Mouse (Mus musculus) forebrain, embryonic 15.5 days (tissue): ENCODE measurements around the gene Clcn6. TPM values are rescaled to one million over a fixed set of nuclear protein-coding genes. Genes with fewer than 3 reads are reported as not detected.
A peak's percentile ranks its signal among the peaks of the same experiment; 100 is the strongest.

ENCODE experiments used
- ATAC-seq: fragments of 200-750 bp; cut with Nextera tagmentation; replicated peaks from 2 replicates; pipeline ENCODE4 v1.8.0; 2017; ENCODE audit warnings: mild to moderate bottlenecking, moderate TSS enrichment, moderate library complexity
- H3K27ac ChIP-seq: fragments of 300-500 bp; sonication (generic); replicated peaks from 2 replicates; pipeline ENCODE4 v1.5.1; 2015; ENCODE audit warnings: mild to moderate bottlenecking, inconsistent platforms
- H3K27me3 ChIP-seq: fragments of 300-500 bp; sonication (generic); 2 replicates; pipeline ENCODE4 v1.6.1; 2015; ENCODE audit warnings: inconsistent platforms
- H3K36me3 ChIP-seq: fragments of 300-500 bp; sonication (generic); 2 replicates; pipeline ENCODE4 v1.6.1; 2015; ENCODE audit warnings: mild to moderate bottlenecking, inconsistent platforms
- H3K4me1 ChIP-seq: fragments of 300-500 bp; sonication (generic); 2 replicates; pipeline ENCODE4 v1.6.1; 2015; ENCODE audit warnings: inconsistent platforms
- H3K4me2 ChIP-seq: fragments of 300-500 bp; sonication (generic); replicated peaks from 2 replicates; pipeline ENCODE4 v1.6.1; 2015; ENCODE audit warnings: mild to moderate bottlenecking, inconsistent platforms
- H3K4me3 ChIP-seq: fragments of 300-500 bp; sonication (generic); 2 replicates; pipeline ENCODE4 v1.5.1; 2015; ENCODE audit warnings: mild to moderate bottlenecking, inconsistent platforms
- H3K9ac ChIP-seq: fragments of 300-500 bp; sonication (generic); replicated peaks from 2 replicates; pipeline ENCODE4 v1.6.1; 2015; ENCODE audit warnings: mild to moderate bottlenecking, inconsistent platforms
- H3K9me3 ChIP-seq: fragments of 300-500 bp; sonication (generic); 2 replicates; pipeline ENCODE4 v1.6.1; 2016; ENCODE audit warnings: inconsistent platforms
- WGBS: fragments of 180-500 bp; shearing (Covaris S2); methylation state at CpG from one replicate; pipeline ENCODE4 v1.1.7; 2015; ENCODE audit warnings: mixed read lengths; 5-methylcytosine and 5-hydroxymethylcytosine counted together
- polyA plus RNA-seq: library from polyadenylated mRNA; unstranded; fragments of >200 nt; fragmentation: Nextera tagmentation; extraction: Ambion mirVana; gene quantifications from 2 replicates; pipeline ENCODE4 v1.2.1, GENCODE M21; 2015

The Clcn6 gene
- polyA plus RNA-seq, 1 experiment from 2014 or later: 33.4 TPM

DNA sequence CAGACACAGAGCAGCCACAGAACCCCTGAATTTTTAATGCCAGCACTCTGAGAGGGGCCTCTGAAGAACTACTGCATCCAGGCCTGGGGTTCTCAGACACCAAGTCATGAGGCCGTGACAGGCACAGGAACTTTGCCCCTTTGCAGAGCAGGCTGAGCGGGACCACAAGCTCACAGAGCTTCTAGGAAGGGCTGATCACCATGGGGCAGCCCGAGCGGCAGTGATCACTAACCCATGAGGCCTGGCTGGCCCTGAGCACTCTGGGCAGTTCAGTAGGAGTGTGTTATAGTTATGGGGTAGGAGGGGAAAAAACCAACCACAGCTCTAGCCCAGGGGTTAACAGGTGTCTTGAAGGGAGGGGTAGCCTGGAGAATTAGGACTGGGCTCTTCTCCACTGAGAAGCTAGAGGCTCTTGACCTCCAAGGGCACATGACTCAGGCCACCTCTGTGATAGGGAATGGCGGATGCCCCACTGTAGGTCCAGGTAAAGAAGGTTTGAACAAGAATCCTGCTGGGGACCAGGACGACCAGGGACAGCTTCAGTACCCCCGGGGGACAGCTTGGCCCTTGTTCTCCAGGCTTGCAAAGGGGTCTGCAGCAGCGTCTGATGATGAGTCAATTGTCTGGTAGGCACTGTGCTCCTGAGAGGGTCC, 41.4 kb upstream of the Clcn6 start:
- no peak overlapping the region for H3K4me3 ChIP-seq
- no peak overlapping the region for H3K27ac ChIP-seq
- ATAC-seq: no peak
- H3K4me1 ChIP-seq: peaks cover under 1% of the 10 kb centered on the region
- H3K4me2 ChIP-seq: no peak overlapping the region
- no peaks in the 10 kb centered on the region for H3K27me3 ChIP-seq
- no peak overlapping the region for H3K9ac ChIP-seq
- 89% methylated on average over 8 of the region's 8 CpGs for WGBS
- no peaks in the 10 kb centered on the region for H3K9me3 ChIP-seq
- no peaks in the 10 kb centered on the region for H3K36me3 ChIP-seq

DNA sequence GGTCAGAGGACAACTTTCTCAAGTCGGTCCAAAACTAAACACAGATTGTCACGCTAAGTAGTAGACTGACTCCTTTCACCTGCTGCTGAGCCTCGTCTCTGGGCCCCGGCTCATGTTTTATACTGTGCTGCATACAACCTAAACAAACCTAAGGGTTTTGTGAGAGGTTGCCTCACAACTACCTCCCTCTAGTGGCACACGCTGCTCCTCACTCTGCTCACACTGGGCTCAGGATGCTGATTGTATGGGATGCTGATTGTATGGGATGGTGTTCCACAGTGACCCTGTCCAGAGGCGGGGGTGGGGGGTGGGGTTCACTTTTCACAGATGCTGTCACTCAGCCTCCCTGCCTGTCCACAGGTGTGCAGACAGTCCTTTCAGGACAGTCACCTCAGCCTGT, 40.6 kb upstream of the Clcn6 start:
- no peak overlapping the region for H3K4me2 ChIP-seq
- peaks cover 4% of the 10 kb centered on the region for H3K4me1 ChIP-seq
- no peaks in the 10 kb centered on the region for H3K36me3 ChIP-seq
- H3K27me3 ChIP-seq: no peaks in the 10 kb centered on the region
- 71% methylated on average over 6 of the region's 6 CpGs for WGBS
- no peak for ATAC-seq
- no peaks in the 10 kb centered on the region for H3K9me3 ChIP-seq
- no peak overlapping the region for H3K9ac ChIP-seq
- H3K27ac ChIP-seq: no peak overlapping the region
- H3K4me3 ChIP-seq: no peak overlapping the region

DNA sequence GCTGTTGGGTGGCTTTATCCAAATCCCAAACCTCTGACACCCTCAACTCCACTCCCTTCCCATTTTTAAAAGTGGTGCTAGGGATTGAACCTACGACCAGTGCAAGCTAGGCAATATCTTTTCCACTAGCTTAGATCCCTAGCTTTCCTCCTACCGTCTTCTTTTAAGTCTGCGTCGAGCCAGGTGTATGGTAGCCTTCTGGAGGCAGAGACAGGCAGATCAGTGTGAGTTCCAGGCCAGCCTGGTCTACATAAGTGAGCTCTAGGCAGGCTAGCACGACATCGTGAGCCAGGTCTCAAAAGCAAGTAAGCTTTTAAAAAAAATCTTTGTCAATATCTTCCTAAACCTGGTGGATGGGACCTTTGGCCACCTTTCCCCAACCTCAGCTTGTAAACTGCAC, 37.3 kb upstream of the Clcn6 start:
- WGBS: 94% methylated on average over 6 of the region's 6 CpGs
- Histone ChIP-seq H3K4me1 (peaks cover 4% of the 10 kb centered on the region), H3K4me3 (no peak overlapping the region)

GRCm38 (mm10) chr4:148075259-148075658, 36.6 kb upstream of the Clcn6 start:
- no peaks in the 10 kb centered on the region for H3K27me3 ChIP-seq
- H3K4me1 ChIP-seq: peaks cover 4% of the 10 kb centered on the region
- H3K4me2 ChIP-seq: peak overlapping the region; percentile 43
- ATAC-seq: peak; percentile 35; the same call in 1 of the 2 replicates
- no peaks in the 10 kb centered on the region for H3K9me3 ChIP-seq
- H3K36me3 ChIP-seq: no peaks in the 10 kb centered on the region
- H3K9ac ChIP-seq: peak overlapping the region; percentile 32; the same call in 1 of the 2 replicates
- WGBS: 27% methylated on average over 21 of the region's 21 CpGs
- peak overlapping the region; percentile 22 for H3K4me3 ChIP-seq
- no peak overlapping the region for H3K27ac ChIP-seq

More for the DNA sequence above, 37.3 kb upstream of the Clcn6 start:
- no peak for ATAC-seq
- H3K4me2 ChIP-seq: no peak overlapping the region
- H3K9ac ChIP-seq: no peak overlapping the region
- H3K27ac ChIP-seq: no peak overlapping the region
- no peaks in the 10 kb centered on the region for H3K27me3 ChIP-seq
- H3K9me3 ChIP-seq: no peaks in the 10 kb centered on the region
- no peaks in the 10 kb centered on the region for H3K36me3 ChIP-seq

DNA sequence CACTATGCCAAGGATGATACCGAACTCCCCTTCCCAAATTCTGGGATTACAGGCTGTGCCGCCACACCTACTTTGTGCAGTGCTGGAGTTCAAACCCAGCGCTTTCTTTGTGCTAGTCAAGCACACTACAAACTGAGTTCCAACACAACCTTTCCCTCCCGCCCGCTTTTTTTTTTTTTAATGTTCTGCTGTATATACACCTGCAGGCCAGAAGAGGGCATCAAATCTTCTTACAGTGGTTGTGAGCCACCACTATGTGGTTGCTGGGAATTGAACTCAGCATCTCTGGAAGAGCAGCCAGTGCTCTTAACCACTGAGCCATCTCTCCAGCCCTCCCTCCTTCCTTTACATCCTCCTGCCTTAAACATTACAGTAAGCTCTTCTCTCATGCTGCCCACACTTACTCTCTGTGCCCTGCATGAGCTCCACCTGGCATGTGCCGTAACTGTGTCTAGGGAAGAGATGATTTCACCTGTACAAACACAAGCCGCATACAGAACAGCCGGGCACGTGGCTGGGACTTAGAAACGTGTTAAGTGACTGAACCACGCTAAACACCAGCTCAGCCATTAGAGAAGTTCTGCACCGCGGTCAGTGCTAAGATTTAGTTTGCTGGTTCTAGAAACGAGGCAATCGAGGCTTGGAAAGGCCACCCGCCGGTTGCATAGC, 36.0 kb upstream of the Clcn6 start:
- Histone ChIP-seq H3K27ac (no peak overlapping the region), H3K4me3 (peak overlapping the region; percentile 22), H3K9me3 (no peaks in the 10 kb centered on the region), H3K27me3 (no peaks in the 10 kb centered on the region), H3K36me3 (no peaks in the 10 kb centered on the region), H3K4me2 (peak overlapping the region; percentile 43), H3K9ac (peak overlapping the region; percentile 32; the same call in 1 of the 2 replicates), H3K4me1 (peaks cover 4% of the 10 kb centered on the region)
- WGBS: 50% methylated on average over 17 of the region's 17 CpGs
- 0 out of 2 replicates have a peak, but pooled peaks have one; percentile 27 for ATAC-seq

DNA sequence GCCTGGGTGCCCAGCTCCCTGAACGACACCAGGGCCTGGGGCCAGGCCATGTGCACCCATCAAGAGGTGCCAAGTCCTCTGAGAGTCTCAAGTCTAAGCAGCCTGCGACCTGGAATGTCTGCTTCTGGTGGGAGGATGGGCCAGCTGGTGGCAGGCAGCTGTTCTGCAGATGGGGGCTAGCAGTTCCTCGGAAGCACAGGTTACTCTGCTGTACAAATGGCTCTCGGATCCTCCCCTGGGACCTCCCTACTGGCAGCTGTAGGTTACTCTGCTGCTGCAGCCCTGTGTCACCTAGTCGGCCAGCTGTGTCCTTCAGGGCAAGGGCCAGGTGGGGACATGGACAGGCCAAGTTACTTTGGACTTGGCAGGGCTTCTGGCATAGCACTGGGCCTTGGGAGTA, 32.9 kb upstream of the Clcn6 start:
- H3K4me3 ChIP-seq: no peak overlapping the region
- 71% methylated on average over 5 of the region's 5 CpGs for WGBS
- H3K4me1 ChIP-seq: peaks cover 4% of the 10 kb centered on the region
- no peak for ATAC-seq
- H3K9ac ChIP-seq: no peak overlapping the region
- no peaks in the 10 kb centered on the region for H3K36me3 ChIP-seq
- H3K4me2 ChIP-seq: no peak overlapping the region
- no peaks in the 10 kb centered on the region for H3K9me3 ChIP-seq
- H3K27me3 ChIP-seq: no peaks in the 10 kb centered on the region
- no peak overlapping the region for H3K27ac ChIP-seq

DNA sequence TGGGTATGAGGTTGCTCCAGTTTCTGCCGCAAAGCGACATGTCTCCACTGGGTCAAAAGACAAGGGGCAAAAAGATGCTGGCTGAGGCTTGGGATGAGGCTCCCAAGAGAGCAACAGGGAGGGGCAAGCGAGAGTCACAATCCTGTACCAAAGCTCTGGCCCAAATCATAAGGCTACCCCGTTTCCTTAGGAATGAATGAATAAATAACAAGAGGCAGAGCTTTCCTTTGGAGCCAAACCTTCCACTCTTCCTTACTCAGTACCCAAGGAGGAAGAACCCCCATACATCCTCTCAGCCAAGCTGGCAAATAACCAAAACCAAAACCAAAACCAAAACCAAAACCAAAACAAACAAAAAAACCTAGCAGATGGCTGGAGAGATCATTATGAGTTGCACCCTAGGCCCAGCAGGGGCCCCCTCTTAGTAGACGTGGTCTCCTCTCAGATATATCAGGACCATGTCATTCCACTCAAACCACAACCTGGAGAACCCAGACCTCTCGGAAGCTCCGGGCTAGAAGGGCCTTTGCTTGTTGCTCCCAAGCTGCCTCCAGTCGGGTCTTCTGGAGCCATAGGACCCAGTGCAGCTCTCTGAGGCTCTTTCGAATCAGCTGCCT, 31.1 kb upstream of the Clcn6 start:
- WGBS: 82% methylated on average over 9 of the region's 9 CpGs
- Histone ChIP-seq H3K27ac (no peak overlapping the region), H3K36me3 (no peaks in the 10 kb centered on the region), H3K27me3 (no peaks in the 10 kb centered on the region), H3K9ac (no peak overlapping the region), H3K4me2 (no peak overlapping the region), H3K4me3 (no peak overlapping the region), H3K9me3 (no peaks in the 10 kb centered on the region), H3K4me1 (no peaks in the 10 kb centered on the region)
- ATAC-seq: no peak

- Histone ChIP-seq H3K27me3 (no peaks in the 10 kb centered on the region), H3K9me3 (no peaks in the 10 kb centered on the region), H3K36me3 (no peaks in the 10 kb centered on the region), H3K27ac (no peak overlapping the region), H3K4me1 (no peaks in the 10 kb centered on the region), H3K4me2 (no peak overlapping the region), H3K9ac (no peak overlapping the region), H3K4me3 (no peak overlapping the region)
- ATAC-seq: no peak
- 92% methylated on average over 8 of the region's 8 CpGs for WGBS
Measured at GRCm38 (mm10) chr4:148067346-148067745, 28.7 kb upstream of the Clcn6 start.

DNA sequence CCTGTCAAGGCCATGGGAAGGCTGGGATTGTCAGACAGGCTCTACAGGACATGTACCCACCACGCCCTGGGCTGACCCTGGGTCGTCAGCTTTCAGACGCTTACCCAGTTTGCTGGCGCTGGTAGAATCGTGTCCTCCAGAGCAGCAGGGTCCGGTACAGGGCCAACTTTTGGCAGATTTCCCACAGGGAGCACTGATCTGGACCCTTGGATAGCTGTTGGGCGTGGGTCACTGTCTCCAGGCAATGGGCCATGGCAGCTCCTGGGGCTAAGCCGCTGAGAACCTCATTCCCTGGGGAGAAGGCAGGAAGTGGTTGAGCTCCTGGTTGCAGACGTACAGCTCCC, 27.8 kb upstream of the Clcn6 start:
- WGBS: 58% methylated on average over 9 of the region's 9 CpGs
- Histone ChIP-seq H3K4me1 (no peaks in the 10 kb centered on the region), H3K9me3 (no peaks in the 10 kb centered on the region), H3K27me3 (no peaks in the 10 kb centered on the region), H3K4me3 (no peak overlapping the region), H3K27ac (no peak overlapping the region), H3K4me2 (no peak overlapping the region), H3K36me3 (no peaks in the 10 kb centered on the region), H3K9ac (no peak overlapping the region)
- ATAC-seq: no peak

DNA sequence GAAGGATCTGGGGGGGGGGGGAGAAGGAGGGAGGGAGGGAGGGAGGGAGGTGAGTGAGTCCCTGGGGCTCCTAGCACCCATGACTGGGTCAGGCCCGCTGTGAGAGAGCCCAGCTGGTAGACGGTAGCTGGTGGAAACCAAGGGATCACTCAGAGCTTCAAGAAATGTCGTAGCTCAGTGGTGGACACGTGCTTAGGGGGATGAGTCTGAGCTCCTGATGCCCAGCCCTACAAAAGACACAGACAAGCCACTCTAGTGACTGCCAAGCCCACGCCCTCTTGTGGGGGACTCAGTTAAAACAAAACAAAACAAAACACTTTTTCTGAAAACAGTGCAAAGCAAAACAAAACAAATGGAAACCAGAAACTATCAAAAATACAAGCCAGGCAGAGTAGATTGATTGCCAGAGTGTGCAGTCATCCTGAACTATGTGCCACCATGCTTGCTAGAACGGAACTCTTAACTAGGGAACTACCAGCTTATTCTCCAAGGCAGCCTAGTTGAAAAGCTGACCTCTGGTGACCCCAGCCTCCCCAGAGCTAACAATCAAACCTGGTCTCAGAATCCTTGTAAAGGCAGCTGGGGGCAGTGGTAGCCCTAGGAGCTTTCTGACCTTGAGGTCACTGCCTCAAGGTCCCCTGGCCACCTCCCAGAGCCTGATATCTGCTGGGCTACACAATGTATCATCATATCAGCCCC, 27.2 kb upstream of the Clcn6 start:
- 38% methylated on average over 6 of the region's 6 CpGs for WGBS
- Histone ChIP-seq H3K4me1 (no peaks in the 10 kb centered on the region), H3K27me3 (no peaks in the 10 kb centered on the region), H3K36me3 (no peaks in the 10 kb centered on the region), H3K4me3 (no peak overlapping the region), H3K9ac (no peak overlapping the region), H3K9me3 (no peaks in the 10 kb centered on the region), H3K27ac (no peak overlapping the region), H3K4me2 (no peak overlapping the region)
- no peak for ATAC-seq

DNA sequence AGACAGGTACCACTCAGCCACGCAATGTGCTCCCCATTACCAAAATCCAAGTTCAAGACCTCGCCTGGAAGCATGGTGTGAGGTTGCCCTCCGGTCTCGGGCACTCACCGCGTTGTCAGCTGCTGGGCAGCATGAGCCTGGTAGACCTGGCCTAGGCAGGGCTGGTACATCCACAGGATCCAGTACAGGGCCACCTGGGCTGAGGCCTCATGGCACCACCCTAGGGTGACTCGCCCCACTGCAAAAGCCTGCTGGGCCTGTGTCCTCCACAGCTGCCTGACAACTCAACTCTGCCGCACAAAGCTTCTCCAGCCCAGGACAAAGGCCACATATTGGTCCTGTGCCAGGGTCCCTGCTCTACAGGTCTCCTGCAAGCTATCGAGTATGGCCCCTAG, 22.5 kb upstream of the Clcn6 start:
- Histone ChIP-seq H3K9ac (no peak overlapping the region), H3K27me3 (no peaks in the 10 kb centered on the region), H3K4me2 (no peak overlapping the region), H3K27ac (no peak overlapping the region), H3K4me1 (0 out of 2 replicates have a peak, but pooled peaks cover 4% of the 10 kb centered on the region), H3K9me3 (no peaks in the 10 kb centered on the region), H3K36me3 (peaks cover 18% of the 10 kb centered on the region), H3K4me3 (no peak overlapping the region)
- no peak for ATAC-seq
- whole genome bisulfite sequencing: 91% methylated on average over 9 of the region's 9 CpGs
